Mouse (Mus musculus) small intestine, adult 2 months (tissue): ENCODE data around the gene Pou2f1. TPM values are rescaled to one million over a fixed set of nuclear protein-coding genes. Genes with fewer than 3 reads are reported as not detected.

Source experiments
- H3K27ac ChIP-seq: fragments of 200-500 bp; 2 replicates; pipeline ENCODE4 v1.5.1; 2012; ENCODE audit warnings: low read depth, low read length, control low read depth, inconsistent platforms; ENCODE audit not compliant: insufficient read depth
- H3K27me3 ChIP-seq: fragments of 200-500 bp; 2 replicates; pipeline ENCODE4 v1.6.1; 2012; ENCODE audit warnings: mild to moderate bottlenecking, moderate library complexity, low read length, inconsistent platforms; ENCODE audit not compliant: control insufficient read depth, insufficient read depth
- H3K36me3 ChIP-seq: fragments of 200-500 bp; 2 replicates; pipeline ENCODE4 v1.6.1; 2012; ENCODE audit warnings: mild to moderate bottlenecking, low read length, control low read depth, inconsistent platforms; ENCODE audit not compliant: control insufficient read depth, insufficient read depth
- H3K4me1 ChIP-seq: fragments of 200-500 bp; 2 replicates; pipeline ENCODE4 v1.6.1; 2012; ENCODE audit warnings: low read length, inconsistent platforms, mixed read lengths; ENCODE audit not compliant: control insufficient read depth, insufficient read depth, insufficient read length
- H3K4me3 ChIP-seq: fragments of 200-500 bp; 2 replicates; pipeline ENCODE4 v1.5.1; 2012; ENCODE audit warnings: low read depth, mild to moderate bottlenecking, control low read depth, inconsistent platforms, low read length, moderate library complexity
- CTCF ChIP-seq: fragments of 200-500 bp; IDR thresholded peaks from 2 replicates; pipeline ENCODE4 v1.5.1; 2012; ENCODE audit warnings: low read depth, mild to moderate bottlenecking, control low read depth, inconsistent platforms, low read length, moderate library complexity, mixed read lengths; ENCODE audit not compliant: insufficient replicate concordance, insufficient read length; ENCODE audit errors: extremely low read depth
- POLR2A ChIP-seq: fragments of 200-500 bp; IDR thresholded peaks from 2 replicates; pipeline ENCODE4 v1.6.1; 2012; ENCODE audit warnings: low read depth, mild to moderate bottlenecking, control low read depth, inconsistent platforms, low read length, moderate library complexity
- WGBS: fragments of 180-500 bp; shearing (Covaris S2); methylation state at CpG from one replicate; pipeline ENCODE4 v1.1.7; 2018; 5-methylcytosine and 5-hydroxymethylcytosine counted together
- polyA plus RNA-seq: library from polyadenylated mRNA; depleted of rRNA; stranded (reverse); fragments of >200 nt; gene quantifications from 2 replicates; pipeline ENCODE4 v1.2.3, GENCODE M21; 2012; rRNA removed

Gene Pou2f1
- polyA plus RNA-seq, 1 experiment, result 17.6 TPM

DNA sequence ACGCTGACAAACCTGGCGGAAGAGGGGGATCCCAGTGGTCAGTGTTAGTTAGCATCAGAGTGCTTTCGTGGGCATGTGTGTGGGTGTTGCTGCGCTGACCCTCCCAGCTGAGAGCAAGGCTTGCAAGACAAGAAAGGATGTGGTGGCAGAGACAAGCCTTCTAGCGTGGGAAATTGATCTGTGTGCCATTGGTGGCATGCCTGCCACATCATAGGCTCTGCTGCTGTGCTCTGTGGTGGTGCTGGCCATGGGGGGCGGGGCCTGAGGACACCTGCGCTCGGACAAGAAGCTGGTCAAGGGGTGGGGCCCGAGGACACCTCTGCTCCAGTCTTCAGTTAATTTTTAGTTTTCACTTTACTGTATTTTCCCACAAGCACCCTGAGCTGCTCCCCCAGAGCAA, 186.1 kb downstream of the Pou2f1 start:
- Histone ChIP-seq H3K4me1 (no peaks in the 10 kb centered on the region), H3K27ac (no peak overlapping the region), H3K27me3 (no peaks in the 10 kb centered on the region)

More for the DNA sequence above, 186.1 kb downstream of the Pou2f1 start:
- Histone ChIP-seq H3K4me3 (no peak overlapping the region), H3K36me3 (no peaks in the 10 kb centered on the region)
- WGBS, result 70% methylated on average over 9 of the region's 9 CpGs
- TF ChIP-seq CTCF, result no peak
- no peak for TF ChIP-seq POLR2A

Other genes starting within 250 kb of the Pou2f1 start
- gene Creg1, start 238.9 kb downstream of the Pou2f1 start, polyA plus RNA-seq, result 29.4 and 48.2 TPM in 2 replicates
- 2.2 and 4.8 TPM in 2 replicates for gene Cd247, start 214.0 kb downstream of the Pou2f1 start, polyA plus RNA-seq
- gene Dusp27, start 125.2 kb upstream of the Pou2f1 start, polyA plus RNA-seq, result 0.03 and 0.04 TPM in 2 replicates
- 249 and 805 TPM in 2 replicates for gene Gpa33, start 127.6 kb upstream of the Pou2f1 start, polyA plus RNA-seq
- not detected in 2 replicates for gene Mael, start 236.1 kb upstream of the Pou2f1 start, polyA plus RNA-seq